Mouse (Mus musculus) spleen, adult 10 weeks (tissue): ENCODE measurements around the gene Gm21310. TPM values are rescaled to one million over a fixed set of nuclear protein-coding genes. Genes with fewer than 3 reads are reported as not detected.

Experiments
- polyA plus RNA-seq: library from polyadenylated mRNA; stranded (reverse); fragments of 350-450 nt; fragmentation: Illumina TruSeq; extraction: RNeasy Lipid Tissue Mini Kit (QIAGEN cat#74804); gene quantifications from one replicate; pipeline ENCODE4 v1.2.3, GENCODE M21; 2015; ENCODE audit warnings: low replicate concordance; ENCODE audit not compliant: insufficient read depth

Gm21310 gene
- not detected for polyA plus RNA-seq

DNA sequence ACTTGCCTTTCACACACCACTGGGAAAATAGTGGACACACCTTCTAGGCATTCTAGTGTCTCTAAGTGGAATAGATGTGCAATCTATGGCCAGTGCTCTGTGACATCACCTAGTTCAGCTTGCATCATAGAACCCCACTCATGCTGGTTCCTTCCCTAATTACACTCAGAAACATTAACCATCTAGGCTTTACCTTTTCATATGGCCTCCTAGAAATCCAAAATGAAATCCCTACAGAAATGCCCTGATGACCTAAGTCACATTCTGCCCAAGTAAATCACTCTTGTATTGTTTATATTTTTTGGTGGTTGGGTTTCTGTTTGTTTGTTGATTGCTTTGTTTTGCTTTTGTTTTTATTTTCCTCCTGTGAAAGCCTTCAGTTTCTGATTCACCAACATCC is at the start of gene Gm21310:
Gene Gm21310, minus strand, starts transcription at position 101 of the 400 bp plus-strand sequence.

Other genes with a start within 250 kb of the Gm21310 start
- gene Gm20834, start 177.4 kb upstream of the Gm21310 start, polyA plus RNA-seq = not detected